In the genomic region with DNA sequence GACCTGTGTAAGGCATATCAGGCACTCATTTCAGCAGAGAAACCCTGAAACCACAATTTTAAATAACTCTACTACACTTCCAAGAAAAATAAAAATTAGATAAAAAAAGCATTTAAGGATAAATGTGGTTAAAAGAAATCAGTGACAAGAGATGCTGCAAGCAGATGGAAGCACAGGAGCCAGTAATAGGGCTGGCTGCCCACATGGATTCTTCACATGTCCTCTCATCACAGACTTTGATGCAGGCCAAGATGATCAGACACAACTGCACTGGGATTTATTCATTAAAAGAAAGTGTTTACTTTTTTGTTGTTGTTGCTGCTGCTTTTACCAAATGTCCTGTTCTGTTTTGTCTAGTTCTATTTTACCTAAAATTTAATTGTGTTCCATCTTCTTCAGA, we compare ENCODE assay signal across 20 mouse cellular contexts.
A peak's percentile ranks its signal among the peaks of the same experiment; 100 is the strongest.
DNase-seq lines count a peak whose midpoint lies in the region; ATAC-seq lines count a peak whose summit lies in the region.
"Had no signal": no experiment of that assay in that cellular context is flagged by ENCODE, and none has a peak within 500 bp of the region (broad histone marks: within the 10 kb centered on the region; RNA-seq: fewer than 3 reads in every experiment).

No protein-coding gene starts in this region.

- ATAC-seq in frontal cortex, adult (ENCODE audit: low TSS enrichment): peak; percentile 67; the same call in 1 of the 2 replicates
- ATAC-seq: activated CD4-positive, CD25-positive, alpha-beta regulatory T cell, adult 4 months; CD4-positive, CD25-positive, alpha-beta regulatory T cell, adult 4 months; forebrain, embryonic 14.5 days; forebrain, embryonic 16.5 days; Patski had no signal

- peak; percentile 20 to 31 for DNase-seq in cerebellum, postnatal 10 days
- DNase-seq in cerebellum, postnatal 36 days: no peak
- no peak for DNase-seq in frontal cortex, postnatal 14 days (ENCODE audit: low spot score in 2 of 2)
- DNase-seq in layer of hippocampus, adult 11-12 months (ENCODE audit: low spot score): peak; percentile 19
- DNase-seq in layer of hippocampus, adult 9-10 months (ENCODE audit: low spot score): no peak
- DNase-seq in layer of hippocampus, adult 9-11 months: peak; percentile 33
- no peak for DNase-seq in layer of hippocampus, postnatal 25 days (ENCODE audit: extremely low spot score in 1 of 2, low spot score in 1 of 2)
- DNase-seq: adrenal gland, adult 8-10 months; adrenal gland, postnatal 14 days; adrenal gland, postnatal 36 days; B cell, adult 2 months; cerebellum, adult 11 months; cerebellum, adult 8-10 months; embryo, embryonic 11 days had no signal

Comparison
In these comparisons a context has a peak if more than half of its experiments do, and no peak if none do; other contexts are left out.
1. DNase-seq: peak in cerebellum, postnatal 10 days (2 of 2), layer of hippocampus, adult 11-12 months (single experiment) and layer of hippocampus, adult 9-11 months (single experiment); none in cerebellum, postnatal 36 days (0 of 2), frontal cortex, postnatal 14 days (0 of 2), layer of hippocampus, adult 9-10 months (single experiment) and layer of hippocampus, postnatal 25 days (0 of 2).